Comparison of ENCODE assay signal across 10 mouse cellular contexts in the genomic region with DNA sequence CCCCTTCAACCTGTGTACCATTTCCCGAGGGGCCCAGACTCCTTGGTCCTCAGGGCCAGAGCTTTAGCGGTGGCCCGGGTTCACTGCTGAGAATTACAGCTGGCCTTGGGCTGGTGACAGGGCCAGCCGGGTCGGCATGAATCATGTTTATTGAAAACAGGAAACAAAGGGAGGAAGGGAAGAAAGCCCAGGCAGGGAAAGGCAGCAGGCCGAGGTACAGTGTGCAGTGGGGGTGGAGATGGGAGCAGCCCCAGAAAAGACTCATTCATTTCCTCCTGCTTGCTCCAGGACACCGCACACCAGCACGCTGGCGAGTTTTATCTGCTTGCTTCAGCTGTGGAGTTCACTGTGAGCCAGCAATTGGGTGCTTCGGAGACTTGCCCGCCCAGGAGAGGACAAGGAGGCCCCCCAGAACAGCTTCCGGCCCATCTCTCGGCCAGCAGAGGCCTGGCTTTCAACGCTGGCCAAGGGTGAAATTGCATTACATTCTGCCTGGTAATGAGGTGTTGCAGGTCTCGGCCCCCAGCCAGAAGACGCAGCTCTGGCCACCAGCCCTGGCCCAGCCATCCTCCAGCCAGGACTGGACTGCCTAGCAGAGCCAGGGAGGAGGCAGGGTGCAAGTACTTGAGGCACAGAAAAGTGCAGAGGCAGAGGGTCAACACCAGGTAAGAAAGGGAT. TPM values are rescaled to one million over a fixed set of nuclear protein-coding genes. Genes with fewer than 3 reads are reported as not detected.
A peak's percentile ranks its signal among the peaks of the same experiment; 100 is the strongest.
DNase-seq lines count a peak whose midpoint lies in the region; TF ChIP-seq lines count a peak whose summit lies in the region.
"Had no signal": no experiment of that assay in that cellular context is flagged by ENCODE, and none has a peak within 500 bp of the region (broad histone marks: within the 10 kb centered on the region; RNA-seq: fewer than 3 reads in every experiment).

No protein-coding gene starts in this region.

- 11% methylated on average over 16 of the region's 16 CpGs for WGBS in thymus, adult 2 months

- no peak overlapping the region for H3K4me3 ChIP-seq in thymus, adult 2 months (ENCODE audit: control insufficient read depth, insufficient read depth, low read length)
- H3K4me3 ChIP-seq: embryonic facial prominence, embryonic 13.5 days; left cerebral cortex, adult 2 months had no signal

- no peak for TF ChIP-seq POLR2A in thymus, adult 2 months (IDR thresholded peaks at IDR 0.05; ENCODE audit: control insufficient read depth, extremely low read depth, insufficient read depth, low read length, poor library complexity)

- no peaks in the 10 kb centered on the region for H3K4me1 ChIP-seq in thymus, adult 2 months (replicated peaks; ENCODE audit: control insufficient read depth, insufficient read depth, low read length)

- intact Hi-C loops in gastrocnemius, postnatal 14 days (cut with DNase I; ENCODE audit: low total_unique reads) = no loop called here

- H3K27ac ChIP-seq in thymus, adult 2 months (ENCODE audit: control insufficient read depth, insufficient read depth, low read length) = no peak overlapping the region
- H3K27ac ChIP-seq: embryonic facial prominence, embryonic 13.5 days; left cerebral cortex, adult 2 months had no signal

- no peak for TF ChIP-seq CTCF in thymus, adult 2 months (IDR thresholded peaks at IDR 0.05; ENCODE audit: borderline replicate concordance, control insufficient read depth, extremely low read depth, insufficient read depth, low read length, poor library complexity)

- DNase-seq in layer of hippocampus, adult 11-12 months (ENCODE audit: low spot score) = peak; percentile 39
- DNase-seq in layer of hippocampus, adult 9-10 months (ENCODE audit: low spot score) = no peak
- DNase-seq in cerebellum, adult 9-11 months = peak; percentile 62
- peak; percentile 22 for DNase-seq in gastrocnemius, postnatal 14 days
- peak; percentile 56 to 73 for DNase-seq in layer of hippocampus, postnatal 10 days (ENCODE audit: low spot score in 2 of 2)
- DNase-seq in lung, postnatal 36 days = peak; percentile 33
- no peak for DNase-seq in thymus, adult 2 months
- no peak for DNase-seq in ovary, postnatal 10 days (ENCODE audit: low spot score)

- H3K36me3 ChIP-seq in thymus, adult 2 months (ENCODE audit: control insufficient read depth, insufficient read depth, low read length) = no peaks in the 10 kb centered on the region
- H3K36me3 ChIP-seq: embryonic facial prominence, embryonic 13.5 days had no signal

- H3K27me3 ChIP-seq in thymus, adult 2 months (ENCODE audit: control insufficient read depth, insufficient read depth, low read length) = no peaks in the 10 kb centered on the region
- H3K27me3 ChIP-seq: embryonic facial prominence, embryonic 13.5 days had no signal

RNA-seq across cellular contexts. Expression of gene Disp3, which starts 18.8 kb away (rescaled TPM):
- under 1 TPM; 0.10 to 0.13 TPM for total RNA-seq in gastrocnemius, postnatal 14 days (2021)
- 10 to 100 TPM; 19.7 to 24.9 TPM for total RNA-seq in layer of hippocampus, postnatal 10 days (2021)
- polyA plus RNA-seq in thymus, adult 2 months (2012; rRNA removed) = 0.04 and 0.26 TPM in 2 replicates

Comparison
In these comparisons a context has a peak if more than half of its experiments do, and no peak if none do; other contexts are left out.
1. DNase-seq: peak in layer of hippocampus, adult 11-12 months (single experiment), cerebellum, adult 9-11 months (single experiment), gastrocnemius, postnatal 14 days (single experiment), layer of hippocampus, postnatal 10 days (2 of 2) and lung, postnatal 36 days (single experiment); none in layer of hippocampus, adult 9-10 months (single experiment), thymus, adult 2 months (single experiment) and ovary, postnatal 10 days (single experiment).
2. RNA of gene Disp3, which starts 18.8 kb away (total RNA-seq): 19.7 to 24.9 TPM in layer of hippocampus, postnatal 10 days; 0.10 to 0.13 TPM in gastrocnemius, postnatal 14 days; every median in the first group is over 10 times any median in the second.